Mouse (Mus musculus) E14TG2a.4 (cell line): ENCODE measurements around the gene Lgr5.

Experiments used
- CTCF ChIP-seq: conservative IDR thresholded peaks from 2 replicates; pipeline ENCODE4 v1.5.1; 2014; ENCODE audit warnings: low read length
- NANOG ChIP-seq: IDR thresholded peaks from 2 replicates; pipeline ENCODE4 v1.6.1; 2014; ENCODE audit warnings: borderline replicate concordance, low read length, mixed read lengths

DNA sequence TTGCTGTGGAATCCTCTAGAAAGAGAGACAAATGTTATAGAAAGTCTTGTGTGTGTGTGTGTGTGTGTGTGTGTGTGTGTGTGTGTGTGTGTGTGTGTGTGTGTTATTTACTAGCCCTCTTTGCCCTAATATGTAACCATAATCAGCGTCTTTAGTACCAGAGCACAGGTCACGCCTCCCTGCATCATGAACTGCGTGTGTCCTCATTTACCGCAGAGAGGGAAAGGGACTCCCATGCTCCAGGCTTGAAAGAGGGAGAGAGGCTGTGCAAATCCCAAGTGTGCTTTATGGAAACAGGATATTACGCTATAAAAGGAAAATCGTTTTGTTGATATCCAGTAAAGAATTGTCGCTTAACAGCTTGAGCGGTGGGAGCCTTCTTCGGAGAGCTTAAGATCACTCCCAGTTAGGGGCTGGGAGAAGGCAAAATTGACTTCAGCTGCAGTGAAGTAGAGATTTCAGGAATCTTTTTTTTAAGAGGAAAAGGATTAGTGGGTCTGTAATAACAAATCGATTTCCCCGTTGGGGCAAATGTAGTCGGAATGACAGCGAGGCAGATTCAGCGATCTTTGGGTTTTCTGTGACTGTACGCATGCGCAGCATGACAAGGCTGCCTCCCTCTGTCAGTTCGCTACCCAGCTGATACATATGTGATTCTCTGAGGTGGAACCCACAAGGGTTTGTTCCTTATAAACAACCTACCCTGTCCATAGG, 116.8 kb downstream of the Lgr5 start:
- TF ChIP-seq CTCF (no peak), NANOG (no peak)
